Mouse (Mus musculus) heart, adult 2 months (tissue): ENCODE data around the gene Sfr1.

Experiments
- CTCF ChIP-seq: fragments of 200-600 bp; IDR thresholded peaks from 2 replicates; pipeline ENCODE4 v1.8.1; 2022; ENCODE audit warnings: antibody characterized with exemption, mild to moderate bottlenecking, moderate library complexity
- POLR2A ChIP-seq: fragments of 200-500 bp; IDR thresholded peaks from 2 replicates; pipeline ENCODE4 v1.6.1; 2011; ENCODE audit warnings: mild to moderate bottlenecking, low read depth, low read length, control low read depth; ENCODE audit not compliant: insufficient read depth

DNA sequence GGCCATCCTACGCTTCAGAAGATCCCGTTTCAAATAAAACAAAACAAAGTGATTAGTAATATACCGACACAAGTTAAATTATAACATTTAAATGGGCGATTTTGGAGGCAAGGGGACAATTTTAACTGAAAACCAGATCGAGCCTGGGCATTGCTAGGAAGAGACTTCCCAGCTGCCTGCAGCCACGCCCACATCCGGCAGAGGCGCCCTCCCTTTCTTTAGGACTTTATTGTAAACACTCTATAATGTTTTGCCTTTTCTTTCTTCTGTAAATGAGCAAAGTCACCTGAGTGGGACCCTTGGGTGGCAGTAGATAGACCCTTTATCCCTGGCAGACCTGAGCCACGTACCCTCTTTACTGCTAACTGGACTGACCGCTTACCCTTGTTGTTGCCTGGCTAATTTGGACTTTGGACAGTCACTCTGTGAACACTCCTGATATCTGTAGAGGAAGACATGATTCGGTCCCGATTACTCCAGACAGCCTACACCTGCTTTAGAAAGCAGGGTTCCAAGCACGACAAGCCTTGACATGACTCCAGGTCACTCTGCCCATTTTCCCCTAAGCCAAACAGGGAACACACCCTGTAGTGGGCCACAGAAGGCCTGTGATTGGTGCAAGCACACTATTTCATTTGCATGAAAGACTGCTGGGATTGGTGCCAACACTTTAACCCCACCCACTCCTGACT lies 26.3 kb upstream of the Sfr1 start:
- TF ChIP-seq CTCF (no peak), POLR2A (no peak)
